Mouse (Mus musculus): ENCODE measurements around the gene Kars.
A peak's percentile ranks its signal among the peaks of the same experiment; 100 is the strongest.

DNA sequence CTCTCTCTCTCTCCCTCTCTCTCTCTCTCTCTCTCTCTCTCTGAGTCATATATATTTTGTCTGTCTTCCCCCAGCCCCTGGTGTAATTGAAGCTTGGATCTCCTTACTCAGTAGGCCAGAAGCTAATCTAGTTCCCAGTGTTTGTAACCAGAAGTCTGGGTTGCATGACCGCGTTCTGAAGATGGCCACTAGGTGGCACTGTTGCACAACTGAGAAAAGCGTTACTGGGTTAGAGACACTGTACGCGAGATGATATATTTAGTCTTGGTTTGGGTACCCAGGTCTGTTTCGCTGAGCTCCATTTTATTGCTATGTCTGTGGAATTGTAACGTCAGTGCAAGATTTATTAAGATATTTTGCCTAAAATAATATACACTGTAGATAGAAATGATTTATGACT is 34.8 kb upstream of the Kars start:
- TF ChIP-seq CTCF (conservative IDR thresholded peaks at IDR 0.05; ENCODE audit: low read length) (peak; percentile 87), NANOG (IDR thresholded peaks at IDR 0.05; ENCODE audit: borderline replicate concordance, low read length) (no peak)

Measured in E14TG2a.4 (cell line).